Mouse (Mus musculus) testis, adult 2 months (tissue): ENCODE data around the gene Ppif.

Experiments used
- CTCF ChIP-seq: fragments of 200-500 bp; IDR thresholded peaks from 2 replicates; pipeline ENCODE4 v1.5.1; 2012; ENCODE audit warnings: low read depth, mild to moderate bottlenecking, inconsistent platforms, low read length, moderate library complexity; ENCODE audit not compliant: control insufficient read depth, insufficient read depth, insufficient replicate concordance
- POLR2A ChIP-seq: fragments of 200-500 bp; IDR thresholded peaks from 2 replicates; pipeline ENCODE4 v1.6.1; 2012; ENCODE audit warnings: low read depth, mild to moderate bottlenecking, inconsistent platforms, low read length, moderate library complexity; ENCODE audit not compliant: control insufficient read depth

DNA sequence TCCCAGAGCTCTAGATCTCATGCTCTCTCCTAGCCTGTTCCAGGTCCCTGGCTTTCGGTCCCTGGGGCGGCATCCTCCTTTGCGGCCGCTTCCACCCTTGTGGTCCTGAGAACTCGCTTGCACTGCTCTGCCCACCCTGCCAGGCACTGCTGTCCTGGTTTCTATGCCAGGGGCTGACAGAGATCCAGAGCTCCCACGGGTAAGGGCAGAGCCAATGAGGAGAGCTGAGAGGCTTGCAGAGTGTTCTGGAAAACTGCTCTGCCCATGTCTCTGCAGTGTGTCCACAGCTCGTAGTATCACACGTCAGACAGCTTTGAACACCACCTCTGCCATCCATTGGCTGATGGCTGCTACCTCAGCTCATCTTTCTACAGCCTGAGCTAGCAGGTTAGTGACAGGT lies 23.8 kb downstream of the Ppif start:
- no peak for TF ChIP-seq POLR2A
- no peak for TF ChIP-seq CTCF
